Mouse (Mus musculus) hindbrain, embryonic 10.5 days (tissue): Measurements from ENCODE around the gene 1110051M20Rik. TPM values are rescaled to one million over a fixed set of nuclear protein-coding genes. Genes with fewer than 3 reads are reported as not detected.

Experiments used
- DNase-seq: peaks from one replicate; pipeline ENCODE4 v3.0.0-alpha.2; 2017; ENCODE audit warnings: low spot score
- H3K27ac ChIP-seq: fragments of 300-500 bp; sonication (generic); 2 replicates; pipeline ENCODE4 v1.5.1; 2016; ENCODE audit warnings: mild to moderate bottlenecking, moderate library complexity
- H3K27me3 ChIP-seq: fragments of 300-500 bp; sonication (generic); 2 replicates; pipeline ENCODE4 v1.6.1; 2016; ENCODE audit warnings: mild to moderate bottlenecking; ENCODE audit not compliant: poor library complexity, insufficient read depth, severe bottlenecking
- H3K36me3 ChIP-seq: fragments of 300-500 bp; sonication (generic); 2 replicates; pipeline ENCODE4 v1.6.1; 2016; ENCODE audit warnings: mild to moderate bottlenecking, moderate library complexity
- H3K4me1 ChIP-seq: fragments of 300-500 bp; sonication (generic); replicated peaks from 2 replicates; pipeline ENCODE4 v1.6.1; 2016; ENCODE audit warnings: mild to moderate bottlenecking
- H3K4me3 ChIP-seq: fragments of 300-500 bp; sonication (generic); 2 replicates; pipeline ENCODE4 v1.5.1; 2016; ENCODE audit warnings: mild to moderate bottlenecking, moderate library complexity
- H3K9me3 ChIP-seq: fragments of 300-500 bp; sonication (generic); 2 replicates; pipeline ENCODE4 v1.6.1; 2016; ENCODE audit warnings: mild to moderate bottlenecking, moderate library complexity
- WGBS: fragments of 180-500 bp; shearing (Covaris S2); methylation state at CpG from one replicate; pipeline ENCODE4 v1.1.7; 2016; 5-methylcytosine and 5-hydroxymethylcytosine counted together
- polyA plus RNA-seq: library from polyadenylated mRNA; unstranded; fragments of >200 nt; fragmentation: Nextera tagmentation; extraction: Ambion mirVana; gene quantifications from 2 replicates; pipeline ENCODE4 v1.2.1, GENCODE M21; 2016

The 1110051M20Rik gene
- polyA plus RNA-seq, 1 experiment from 2014 or later, result 96.7 TPM

GRCm38 (mm10) chr2:91302845-91303244 lies 141.7 kb downstream of the 1110051M20Rik start:
- Histone ChIP-seq H3K4me1 (0 out of 2 replicates have a peak, but pooled peaks cover 5% of the 10 kb centered on the region), H3K4me3 (no peak overlapping the region), H3K27ac (no peak overlapping the region), H3K9me3 (no peaks in the 10 kb centered on the region), H3K27me3 (no peaks in the 10 kb centered on the region), H3K36me3 (peaks cover 10% of the 10 kb centered on the region; the same call in 1 of the 2 replicates)
- no peak for DNase-seq
- 80% methylated on average over 3 of the region's 3 CpGs for WGBS

- Histone ChIP-seq H3K27ac (no peak overlapping the region), H3K4me1 (0 out of 2 replicates have a peak, but pooled peaks cover 5% of the 10 kb centered on the region), H3K36me3 (peaks cover 10% of the 10 kb centered on the region; the same call in 1 of the 2 replicates), H3K9me3 (no peaks in the 10 kb centered on the region), H3K27me3 (no peaks in the 10 kb centered on the region), H3K4me3 (no peak overlapping the region)
- 91% methylated on average over 2 of the region's 2 CpGs for WGBS
- no peak for DNase-seq
Measured at GRCm38 (mm10) chr2:91301836-91302235, 142.7 kb downstream of the 1110051M20Rik start.

DNA sequence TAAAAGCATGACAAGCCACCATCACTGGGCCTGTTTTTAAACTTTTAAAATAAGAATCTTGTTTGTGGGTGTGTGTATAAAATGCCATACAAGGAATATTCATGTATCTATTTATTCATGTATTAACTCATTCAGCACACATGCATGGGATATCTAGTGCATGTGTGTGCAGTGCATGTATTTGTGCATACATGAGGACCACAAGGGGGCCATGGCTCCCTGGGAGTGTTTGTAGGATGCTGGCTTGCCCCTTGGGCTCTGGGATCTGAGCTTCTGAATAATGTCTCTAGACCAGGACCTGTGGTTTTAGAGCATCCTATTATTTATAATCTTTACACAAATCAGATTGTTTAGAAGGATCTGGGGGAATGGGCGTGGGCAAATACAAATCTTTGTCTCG lies 143.7 kb downstream of the 1110051M20Rik start:
- WGBS, result 93% methylated on average over 2 of the region's 2 CpGs
- Histone ChIP-seq H3K27ac (no peak overlapping the region), H3K36me3 (peaks cover 10% of the 10 kb centered on the region; the same call in 1 of the 2 replicates), H3K27me3 (no peaks in the 10 kb centered on the region), H3K4me3 (no peak overlapping the region), H3K4me1 (0 out of 2 replicates have a peak, but pooled peaks cover 5% of the 10 kb centered on the region), H3K9me3 (no peaks in the 10 kb centered on the region)
- no peak for DNase-seq

DNA sequence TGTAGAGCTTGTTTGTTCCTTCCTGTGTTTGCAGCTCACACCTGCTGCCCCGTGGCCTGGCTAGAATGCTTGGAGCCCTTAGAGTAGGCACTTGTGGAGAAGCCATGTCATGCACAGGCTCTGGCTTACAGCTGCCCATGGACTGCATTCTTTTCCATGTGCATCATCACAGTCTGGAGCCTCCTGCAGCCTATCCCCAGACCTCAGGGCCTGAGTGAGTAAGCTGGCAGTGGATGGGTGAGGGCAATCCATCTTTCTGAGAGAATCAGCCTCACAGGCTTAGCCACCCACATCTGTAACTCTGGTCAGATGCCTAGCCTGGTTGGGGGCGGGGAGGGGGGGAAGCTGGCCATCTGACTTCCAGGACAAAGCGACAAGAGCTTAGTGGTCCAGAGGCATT lies 145.3 kb downstream of the 1110051M20Rik start:
- Histone ChIP-seq H3K36me3 (peaks cover 9% of the 10 kb centered on the region; the same call in 1 of the 2 replicates), H3K4me1 (0 out of 2 replicates have a peak, but pooled peaks cover 5% of the 10 kb centered on the region), H3K27me3 (no peaks in the 10 kb centered on the region), H3K4me3 (no peak overlapping the region), H3K9me3 (no peaks in the 10 kb centered on the region), H3K27ac (no peak overlapping the region)
- WGBS, result 66% methylated on average over 3 of the region's 3 CpGs
- DNase-seq, result no peak

GRCm38 (mm10) chr2:91295895-91296294 lies 148.6 kb downstream of the 1110051M20Rik start:
- Histone ChIP-seq H3K27me3 (no peaks in the 10 kb centered on the region), H3K4me1 (peaks cover 13% of the 10 kb centered on the region; the same call in 1 of the 2 replicates), H3K27ac (no peak overlapping the region), H3K36me3 (no peaks in the 10 kb centered on the region), H3K9me3 (no peaks in the 10 kb centered on the region), H3K4me3 (no peak overlapping the region)
- no peak for DNase-seq
- WGBS, result 91% methylated on average over 5 of the region's 5 CpGs

DNA sequence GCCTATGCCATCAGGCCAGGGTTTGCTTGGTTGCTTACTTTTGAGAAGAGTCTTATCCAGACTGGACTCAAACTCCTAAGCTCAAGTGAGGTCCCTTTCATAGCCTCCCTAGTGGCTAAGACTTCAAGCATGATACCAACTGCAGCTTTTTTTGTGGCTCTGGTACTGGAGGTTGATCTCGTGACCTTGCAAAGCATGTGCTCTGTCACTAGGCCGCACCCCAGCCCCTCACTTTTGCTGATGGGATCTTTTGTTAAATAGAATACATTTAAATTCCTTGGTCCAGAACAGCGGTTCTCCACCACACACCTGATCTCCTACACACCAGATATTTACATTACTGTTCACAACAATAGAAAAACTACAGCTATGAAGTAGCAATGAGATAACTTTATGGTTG lies 150.3 kb downstream of the 1110051M20Rik start:
- 88% methylated on average over 3 of the region's 3 CpGs for WGBS
- H3K9me3 ChIP-seq, result no peaks in the 10 kb centered on the region
- no peak overlapping the region for H3K4me3 ChIP-seq
- no peak overlapping the region for H3K27ac ChIP-seq
- H3K4me1 ChIP-seq, result peaks cover 11% of the 10 kb centered on the region; the same call in 1 of the 2 replicates
- no peaks in the 10 kb centered on the region for H3K36me3 ChIP-seq
- DNase-seq, result no peak
- no peaks in the 10 kb centered on the region for H3K27me3 ChIP-seq

DNA sequence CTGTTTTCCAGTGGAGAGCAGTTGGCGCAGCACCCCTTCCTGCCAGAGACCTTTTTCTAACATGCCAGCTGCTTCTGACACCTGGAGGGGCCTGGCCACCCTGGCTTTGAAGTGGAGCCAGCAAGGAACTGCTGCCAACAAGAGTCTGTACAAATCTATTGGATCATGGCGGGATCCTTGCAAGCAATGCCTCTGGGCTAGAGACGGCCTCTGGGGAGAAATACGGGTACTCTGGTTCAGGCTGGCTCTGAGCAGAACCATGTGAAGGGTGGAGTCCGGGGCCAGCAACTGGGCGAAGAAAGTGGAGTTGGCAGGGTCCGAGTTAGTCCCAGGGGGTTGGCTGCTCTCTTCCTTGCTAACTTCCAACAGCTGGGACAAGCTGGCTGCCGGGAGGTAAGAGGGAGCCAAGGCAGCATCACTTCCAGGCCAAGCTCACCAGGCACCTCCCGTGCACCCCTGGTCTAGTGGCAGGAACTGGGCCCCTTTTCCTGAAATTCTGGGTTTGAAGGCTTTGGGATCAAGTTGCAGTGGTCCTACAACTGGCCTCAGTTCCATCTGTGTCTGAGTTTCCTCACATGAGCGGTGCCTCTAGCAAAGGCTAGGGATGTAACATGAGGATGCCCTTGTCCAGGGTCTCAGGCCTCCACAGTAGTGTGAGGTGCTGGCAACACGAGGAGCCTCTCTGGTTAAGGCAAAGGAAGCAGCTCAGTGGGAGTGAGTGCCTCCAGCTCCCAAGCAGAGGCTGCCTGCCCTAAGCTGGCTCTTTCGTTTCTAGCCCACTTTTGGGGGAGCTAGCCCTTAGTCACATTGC lies 153.1 kb downstream of the 1110051M20Rik start:
- peaks cover 8% of the 10 kb centered on the region; the same call in 1 of the 2 replicates for H3K4me1 ChIP-seq
- no peaks in the 10 kb centered on the region for H3K27me3 ChIP-seq
- H3K36me3 ChIP-seq, result peaks cover 11% of the 10 kb centered on the region
- no peaks in the 10 kb centered on the region for H3K9me3 ChIP-seq
- no peak overlapping the region for H3K4me3 ChIP-seq
- H3K27ac ChIP-seq, result no peak overlapping the region
- DNase-seq, result no peak
- WGBS, result 77% methylated on average over 12 of the region's 12 CpGs

DNA sequence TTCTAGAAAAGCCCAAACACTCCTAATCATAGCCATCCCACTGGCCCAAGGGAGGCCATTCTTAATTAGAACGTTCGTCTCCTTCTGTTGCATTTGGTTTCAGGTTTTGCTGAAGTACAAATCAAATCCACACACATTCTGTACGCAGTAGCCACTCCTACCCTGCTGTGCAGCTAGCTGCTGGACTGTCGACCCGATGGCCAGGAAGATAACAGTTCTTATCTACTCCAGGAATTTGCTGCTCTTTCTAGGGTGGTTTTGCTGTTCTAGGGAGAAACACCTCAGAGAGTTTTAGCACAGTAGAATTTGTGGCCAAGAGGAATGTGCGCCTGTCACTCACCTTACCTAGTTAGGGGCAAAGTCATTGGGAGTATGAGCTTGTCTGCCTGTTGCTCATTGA lies 156.9 kb downstream of the 1110051M20Rik start:
- H3K27me3 ChIP-seq, result no peaks in the 10 kb centered on the region
- H3K9me3 ChIP-seq, result no peaks in the 10 kb centered on the region
- H3K4me3 ChIP-seq, result no peak overlapping the region
- no peak overlapping the region for H3K27ac ChIP-seq
- peaks cover 11% of the 10 kb centered on the region for H3K36me3 ChIP-seq
- no peak for DNase-seq
- H3K4me1 ChIP-seq, result peaks cover 13% of the 10 kb centered on the region
- WGBS, result 74% methylated on average over 6 of the region's 6 CpGs

GRCm38 (mm10) chr2:91285885-91286505 lies 158.5 kb downstream of the 1110051M20Rik start:
- peaks cover 18% of the 10 kb centered on the region for H3K4me1 ChIP-seq
- no peak overlapping the region for H3K27ac ChIP-seq
- H3K9me3 ChIP-seq, result no peaks in the 10 kb centered on the region
- no peaks in the 10 kb centered on the region for H3K27me3 ChIP-seq
- H3K36me3 ChIP-seq, result peaks cover 11% of the 10 kb centered on the region
- DNase-seq, result peak; percentile 77
- no peak overlapping the region for H3K4me3 ChIP-seq
- WGBS, result 14% methylated on average over 7 of the region's 7 CpGs

GRCm38 (mm10) chr2:91284375-91285199 lies 159.9 kb downstream of the 1110051M20Rik start:
- DNase-seq, result no peak
- peaks cover 18% of the 10 kb centered on the region for H3K4me1 ChIP-seq
- WGBS, result 71% methylated on average over 13 of the region's 13 CpGs
- no peaks in the 10 kb centered on the region for H3K27me3 ChIP-seq
- H3K9me3 ChIP-seq, result no peaks in the 10 kb centered on the region
- peak overlapping the region; percentile 23; the same call in 1 of the 2 replicates for H3K27ac ChIP-seq
- peaks cover 13% of the 10 kb centered on the region for H3K36me3 ChIP-seq
- H3K4me3 ChIP-seq, result no peak overlapping the region

DNA sequence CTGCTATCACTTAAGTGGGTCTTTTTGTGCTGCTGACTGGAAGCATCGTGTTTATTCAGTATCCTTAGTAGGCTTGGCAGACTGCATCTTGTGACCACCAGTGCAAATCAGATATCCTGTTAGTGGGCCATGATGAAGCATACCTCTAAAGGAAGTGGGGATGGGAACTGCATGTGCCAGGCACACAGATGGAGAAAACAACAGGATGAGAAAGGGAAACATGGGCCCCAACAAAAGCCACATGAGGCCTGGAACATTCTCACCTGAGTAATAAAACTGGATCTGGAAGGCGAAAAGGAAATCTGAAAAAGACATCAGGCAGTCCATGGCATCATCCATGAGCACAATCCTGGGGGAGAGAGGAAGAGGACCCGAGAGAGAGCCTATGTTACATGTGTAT lies 160.5 kb downstream of the 1110051M20Rik start:
- peaks cover 13% of the 10 kb centered on the region for H3K36me3 ChIP-seq
- no peak for DNase-seq
- no peaks in the 10 kb centered on the region for H3K9me3 ChIP-seq
- H3K4me1 ChIP-seq, result peaks cover 21% of the 10 kb centered on the region
- H3K27me3 ChIP-seq, result no peaks in the 10 kb centered on the region
- H3K4me3 ChIP-seq, result no peak overlapping the region
- WGBS, result 89% methylated on average over 3 of the region's 3 CpGs
- no peak overlapping the region for H3K27ac ChIP-seq

DNA sequence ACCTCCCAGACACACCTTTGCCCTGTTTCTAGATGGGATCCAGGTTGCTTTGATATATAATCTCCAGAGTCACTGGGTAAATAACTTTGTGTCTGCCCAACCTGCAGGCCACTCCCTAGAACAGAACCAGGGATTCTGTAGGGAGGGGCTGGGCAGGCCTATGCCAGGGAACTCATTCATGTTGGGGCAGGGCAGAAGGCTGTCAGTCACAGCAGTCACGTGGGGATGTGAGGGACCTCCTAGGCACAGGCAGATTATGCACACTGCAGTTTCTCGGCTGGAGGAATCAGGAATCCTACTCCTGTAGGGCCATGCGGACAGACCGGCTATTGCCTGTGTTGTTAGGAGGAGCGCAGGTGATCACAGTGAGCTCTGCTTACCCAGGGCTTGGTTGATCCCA lies 163.1 kb downstream of the 1110051M20Rik start:
- peaks cover 24% of the 10 kb centered on the region for H3K4me1 ChIP-seq
- no peak for DNase-seq
- WGBS, result 46% methylated on average over 5 of the region's 5 CpGs
- H3K27me3 ChIP-seq, result no peaks in the 10 kb centered on the region
- peaks cover 27% of the 10 kb centered on the region for H3K36me3 ChIP-seq
- H3K4me3 ChIP-seq, result no peak overlapping the region
- no peak overlapping the region for H3K27ac ChIP-seq
- H3K9me3 ChIP-seq, result no peaks in the 10 kb centered on the region
